Mouse (Mus musculus): ENCODE measurements around the gene Fam47c. TPM values are rescaled to one million over a fixed set of nuclear protein-coding genes. Genes with fewer than 3 reads are reported as not detected.

The Fam47c gene
- polyA plus RNA-seq (2017; shearing (Covaris generic)): not detected

- ATAC-seq: no peak
Measured at GRCm38 (mm10) chrX:78737463-78737862, at the start of gene Fam47c. Fam47c (plus strand) TSS chrX:78737763.

DNA sequence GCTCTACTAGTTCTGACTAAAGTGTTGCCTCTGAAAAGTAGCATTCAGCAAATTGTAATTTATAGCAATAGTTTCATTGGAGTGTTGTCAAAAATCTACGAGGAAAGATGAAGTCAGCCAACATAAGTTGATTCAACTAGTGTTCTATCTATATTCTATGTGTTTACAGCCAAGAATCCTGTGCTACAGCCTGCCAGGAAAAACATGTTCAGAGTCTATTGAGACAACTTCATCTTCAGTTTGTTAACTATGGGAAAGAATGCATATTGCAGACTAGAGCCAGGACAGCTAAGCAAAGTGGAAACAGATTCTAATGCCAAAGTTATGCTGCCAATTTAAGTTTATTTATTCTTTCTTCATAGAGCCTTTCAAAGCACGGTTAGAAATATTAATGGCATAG, 31.8 kb downstream of the Fam47c start:
- no peak for ATAC-seq

DNA sequence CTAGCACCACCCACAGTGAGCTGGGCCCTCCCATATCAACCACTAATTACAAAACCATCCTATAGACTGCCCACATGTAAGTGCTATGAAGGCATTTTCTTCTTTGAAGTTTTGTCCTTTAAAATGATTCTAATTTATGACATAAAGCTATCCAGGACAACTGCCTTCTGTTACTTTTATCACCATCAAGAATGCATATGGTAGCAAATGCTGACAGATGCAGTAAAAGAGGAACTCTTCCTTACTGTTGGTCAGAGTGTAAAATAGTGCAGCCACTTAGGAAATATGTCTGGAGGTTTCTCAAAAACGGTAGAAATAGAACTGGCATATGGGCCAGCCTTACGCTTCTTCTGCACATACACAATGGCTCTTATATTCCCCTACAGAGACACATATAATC, 39.5 kb downstream of the Fam47c start:
- no peak for ATAC-seq

Other genes starting within 250 kb of the Fam47c start
- gene Prrg1, start 153.9 kb upstream of the Fam47c start, polyA plus RNA-seq (2017; shearing (Covaris generic)): 1 to 10 TPM; 6.2 to 7.4 (median 6.5) TPM